Mouse (Mus musculus) spleen, adult 2 months (tissue): ENCODE measurements around the gene Hs1bp3.

Source experiments
- CTCF ChIP-seq: fragments of 200-500 bp; IDR thresholded peaks from 2 replicates; pipeline ENCODE4 v1.5.1; 2011; ENCODE audit warnings: mild to moderate bottlenecking, inconsistent platforms; ENCODE audit not compliant: insufficient read depth, insufficient read length, insufficient replicate concordance; ENCODE audit errors: extremely low read depth
- POLR2A ChIP-seq: fragments of 200-500 bp; IDR thresholded peaks from 2 replicates; pipeline ENCODE4 v1.6.1; 2011; ENCODE audit warnings: low read depth, low read length, inconsistent platforms

DNA sequence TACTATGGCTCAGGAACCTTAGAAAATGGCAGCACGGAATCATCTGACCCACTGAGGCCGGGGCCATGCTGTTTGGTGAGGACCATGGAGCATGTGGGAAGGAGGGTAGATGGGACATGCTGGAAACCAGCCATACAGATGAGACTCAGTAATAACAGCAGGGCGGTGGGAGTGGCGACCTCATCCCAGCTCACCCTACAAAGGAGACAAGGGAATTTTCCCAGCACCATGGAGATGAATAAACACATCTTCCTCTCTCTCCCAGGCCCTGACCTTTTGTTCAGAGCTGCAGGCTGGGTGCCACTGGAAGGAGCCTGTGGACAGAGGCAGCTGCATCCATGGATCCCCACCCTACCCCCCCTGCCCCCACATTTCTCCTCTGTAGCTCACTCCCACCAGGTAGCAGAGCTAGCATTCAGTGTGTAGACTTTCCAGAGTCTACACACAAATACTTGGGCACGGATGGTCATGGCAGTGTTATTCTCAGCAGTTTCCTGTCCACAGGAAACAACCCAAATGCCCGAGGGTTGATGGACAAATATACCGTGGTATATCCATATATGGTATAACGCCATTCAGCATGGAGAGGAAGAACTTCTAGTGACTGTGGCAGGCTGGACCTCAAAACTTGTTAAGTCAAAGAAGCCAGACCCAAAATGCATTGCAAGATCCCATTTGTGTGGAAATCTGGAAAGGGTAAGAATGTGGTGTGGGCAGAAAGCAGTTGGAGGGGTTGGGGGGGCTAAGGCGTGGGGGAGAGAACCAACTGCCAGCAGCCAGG lies 35.7 kb downstream of the Hs1bp3 start:
- TF ChIP-seq POLR2A (no peak), CTCF (no peak)
